Mouse (Mus musculus): ENCODE results near the gene Cox6a2. TPM values are rescaled to one million over a fixed set of nuclear protein-coding genes. Genes with fewer than 3 reads are reported as not detected.

Gene Cox6a2
- polyA plus RNA-seq, 1 experiment: 5.2 TPM

- no peak overlapping the region for H3K4me3 ChIP-seq (ENCODE audit: insufficient read depth, low read length)
- H3K4me1 ChIP-seq (ENCODE audit: control insufficient read depth, insufficient read depth, low read length): peaks cover 4% of the 10 kb centered on the region
- peak overlapping the region; percentile 91 for H3K27ac ChIP-seq (ENCODE audit: insufficient read depth, low read length)
- TF ChIP-seq POLR2A (IDR thresholded peaks at IDR 0.05; ENCODE audit: low read depth, low read length) (no peak), CTCF (IDR thresholded peaks at IDR 0.05; ENCODE audit: borderline replicate concordance, insufficient read depth, low read length) (no peak)
Observed at GRCm38 (mm10) chr7:128245547-128245946, 39.4 kb upstream of the Cox6a2 start.

- TF ChIP-seq POLR2A (IDR thresholded peaks at IDR 0.05; ENCODE audit: low read depth, low read length) (no peak), CTCF (IDR thresholded peaks at IDR 0.05; ENCODE audit: borderline replicate concordance, insufficient read depth, low read length) (no peak)
- peaks cover 3% of the 10 kb centered on the region for H3K4me1 ChIP-seq (ENCODE audit: control insufficient read depth, insufficient read depth, low read length)
- peak overlapping the region; percentile 5; the same call in 1 of the 2 replicates for H3K27ac ChIP-seq (ENCODE audit: insufficient read depth, low read length)
- no peak overlapping the region for H3K4me3 ChIP-seq (ENCODE audit: insufficient read depth, low read length)
Observed at GRCm38 (mm10) chr7:128244410-128245025, 38.3 kb upstream of the Cox6a2 start.

- no peak for TF ChIP-seq POLR2A (IDR thresholded peaks at IDR 0.05; ENCODE audit: low read depth, low read length)
- no peak for TF ChIP-seq CTCF (IDR thresholded peaks at IDR 0.05; ENCODE audit: borderline replicate concordance, insufficient read depth, low read length)
- Histone ChIP-seq H3K27ac (ENCODE audit: insufficient read depth, low read length) (0 out of 2 replicates have a peak overlapping the region, but pooled peaks have one; percentile 5), H3K4me3 (ENCODE audit: insufficient read depth, low read length) (no peak overlapping the region), H3K4me1 (ENCODE audit: control insufficient read depth, insufficient read depth, low read length) (peaks cover 6% of the 10 kb centered on the region)
Observed at GRCm38 (mm10) chr7:128243921-128244320, 37.7 kb upstream of the Cox6a2 start.

GRCm38 (mm10) chr7:128242331-128242730 is 36.1 kb upstream of the Cox6a2 start:
- H3K4me1 ChIP-seq (ENCODE audit: control insufficient read depth, insufficient read depth, low read length): peaks cover 6% of the 10 kb centered on the region
- no peak overlapping the region for H3K4me3 ChIP-seq (ENCODE audit: insufficient read depth, low read length)
- TF ChIP-seq POLR2A (IDR thresholded peaks at IDR 0.05; ENCODE audit: low read depth, low read length) (no peak), CTCF (IDR thresholded peaks at IDR 0.05; ENCODE audit: borderline replicate concordance, insufficient read depth, low read length) (no peak)
- H3K27ac ChIP-seq (ENCODE audit: insufficient read depth, low read length): no peak overlapping the region

- no peak overlapping the region for H3K27ac ChIP-seq (ENCODE audit: insufficient read depth, low read length)
- H3K4me3 ChIP-seq (ENCODE audit: insufficient read depth, low read length): no peak overlapping the region
- TF ChIP-seq POLR2A (IDR thresholded peaks at IDR 0.05; ENCODE audit: low read depth, low read length): no peak
- TF ChIP-seq CTCF (IDR thresholded peaks at IDR 0.05; ENCODE audit: borderline replicate concordance, insufficient read depth, low read length): no peak
- H3K4me1 ChIP-seq (ENCODE audit: control insufficient read depth, insufficient read depth, low read length): peaks cover 6% of the 10 kb centered on the region
Observed at GRCm38 (mm10) chr7:128240131-128240784, 34.1 kb upstream of the Cox6a2 start.

GRCm38 (mm10) chr7:128238991-128239390 is 32.8 kb upstream of the Cox6a2 start:
- Histone ChIP-seq H3K4me3 (ENCODE audit: insufficient read depth, low read length) (peak overlapping the region; percentile 64), H3K4me1 (ENCODE audit: control insufficient read depth, insufficient read depth, low read length) (peaks cover 8% of the 10 kb centered on the region), H3K27ac (ENCODE audit: insufficient read depth, low read length) (peak overlapping the region; percentile 83)
- TF ChIP-seq CTCF (IDR thresholded peaks at IDR 0.05; ENCODE audit: borderline replicate concordance, insufficient read depth, low read length) (no peak), POLR2A (IDR thresholded peaks at IDR 0.05; ENCODE audit: low read depth, low read length) (0 out of 2 replicates have a peak, but pooled peaks have one; percentile 7)

- peaks cover 8% of the 10 kb centered on the region for H3K4me1 ChIP-seq (ENCODE audit: control insufficient read depth, insufficient read depth, low read length)
- peak within 1 kb of the TSS; percentile 95 for H3K4me3 ChIP-seq (ENCODE audit: insufficient read depth, low read length)
- peak within 1 kb of the TSS; percentile 97 for H3K27ac ChIP-seq (ENCODE audit: insufficient read depth, low read length)
- TF ChIP-seq CTCF (IDR thresholded peaks at IDR 0.05; ENCODE audit: borderline replicate concordance, insufficient read depth, low read length) (no peak), POLR2A (IDR thresholded peaks at IDR 0.05; ENCODE audit: low read depth, low read length) (peak; percentile 96)
Observed at GRCm38 (mm10) chr7:128237927-128238778, 32.0 kb upstream of the Cox6a2 start, which contains the start of gene 9130023H24Rik. 9130023H24Rik (minus strand) TSS chr7:128238031.

- peak overlapping the region; percentile 95 for H3K4me3 ChIP-seq (ENCODE audit: insufficient read depth, low read length)
- peak overlapping the region; percentile 97 for H3K27ac ChIP-seq (ENCODE audit: insufficient read depth, low read length)
- TF ChIP-seq CTCF (IDR thresholded peaks at IDR 0.05; ENCODE audit: borderline replicate concordance, insufficient read depth, low read length): no peak
- no peak for TF ChIP-seq POLR2A (IDR thresholded peaks at IDR 0.05; ENCODE audit: low read depth, low read length)
- H3K4me1 ChIP-seq (ENCODE audit: control insufficient read depth, insufficient read depth, low read length): peaks cover 8% of the 10 kb centered on the region
Observed at GRCm38 (mm10) chr7:128237593-128237926, 31.4 kb upstream of the Cox6a2 start.

GRCm38 (mm10) chr7:128236856-128237592 is 30.8 kb upstream of the Cox6a2 start, which contains the start of gene Armc5:
Armc5 (plus strand) TSS chr7:128237342.
- Histone ChIP-seq H3K4me3 (ENCODE audit: insufficient read depth, low read length) (peak within 1 kb of the TSS; percentile 95), H3K27ac (ENCODE audit: insufficient read depth, low read length) (peak within 1 kb of the TSS; percentile 97), H3K4me1 (ENCODE audit: control insufficient read depth, insufficient read depth, low read length) (peaks cover 8% of the 10 kb centered on the region)
- peak; percentile 35; the same call in 1 of the 2 replicates for TF ChIP-seq POLR2A (IDR thresholded peaks at IDR 0.05; ENCODE audit: low read depth, low read length)
- peak; percentile 37; the same call in 1 of the 2 replicates for TF ChIP-seq CTCF (IDR thresholded peaks at IDR 0.05; ENCODE audit: borderline replicate concordance, insufficient read depth, low read length)
